Mouse (Mus musculus) testis, adult 2 months (tissue): Measurements from ENCODE around the gene Synrg.

Source experiments
- CTCF ChIP-seq: fragments of 200-500 bp; IDR thresholded peaks from 2 replicates; pipeline ENCODE4 v1.5.1; 2012; ENCODE audit warnings: low read depth, mild to moderate bottlenecking, inconsistent platforms, low read length, moderate library complexity; ENCODE audit not compliant: control insufficient read depth, insufficient read depth, insufficient replicate concordance
- POLR2A ChIP-seq: fragments of 200-500 bp; IDR thresholded peaks from 2 replicates; pipeline ENCODE4 v1.6.1; 2012; ENCODE audit warnings: low read depth, mild to moderate bottlenecking, inconsistent platforms, low read length, moderate library complexity; ENCODE audit not compliant: control insufficient read depth

DNA sequence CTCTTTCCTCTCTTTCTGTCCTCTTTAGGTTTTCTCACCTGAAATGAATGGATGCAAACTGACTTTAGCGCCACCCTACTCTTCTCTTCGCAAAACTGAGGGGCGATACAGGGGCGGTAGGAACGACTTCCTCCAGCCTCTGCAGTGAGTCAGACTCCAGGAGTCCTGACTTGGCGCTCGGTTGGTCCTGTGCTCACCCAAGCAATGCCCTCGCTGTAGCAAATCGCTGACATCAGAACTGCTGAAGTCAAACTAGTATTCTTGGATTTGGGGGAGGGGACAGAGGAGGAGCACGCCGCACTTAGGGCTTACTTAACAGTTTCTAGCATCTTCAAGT, 104.8 kb downstream of the Synrg start, which contains the start of gene Dusp14:
- TF ChIP-seq CTCF = no peak
- TF ChIP-seq POLR2A = no peak
